Mouse (Mus musculus) G1E (cell line): ENCODE measurements around the gene Cwc22. TPM values are rescaled to one million over a fixed set of nuclear protein-coding genes. Genes with fewer than 3 reads are reported as not detected.

Experiments
- ATAC-seq: 2 replicates; pipeline ENCODE4 v1.8.0; 2016; ENCODE audit warnings: mild to moderate bottlenecking; ENCODE audit not compliant: insufficient number of reproducible peaks, poor library complexity, low FRiP score, severe bottlenecking; ENCODE audit errors: extremely low read depth
- DNase-seq: peaks from one replicate; pipeline ENCODE4 v3.0.0; 2012; ENCODE audit warnings: low spot score
- H3K27me3 ChIP-seq: 2 replicates; pipeline ENCODE4 v1.6.1; 2012; ENCODE audit warnings: mild to moderate bottlenecking, low read length, inconsistent platforms; ENCODE audit not compliant: insufficient read depth
- H3K36me3 ChIP-seq: replicated peaks from 2 replicates; pipeline ENCODE3; 2012; ENCODE audit warnings: mild to moderate bottlenecking, inconsistent platforms
- H3K4me1 ChIP-seq: 2 replicates; pipeline ENCODE4 v1.6.1; 2012; ENCODE audit warnings: low read depth, low read length, inconsistent platforms, mixed read lengths; ENCODE audit not compliant: insufficient read depth
- H3K4me3 ChIP-seq: 2 replicates; pipeline ENCODE4 v1.5.1; 2012; ENCODE audit warnings: low read depth, mild to moderate bottlenecking, inconsistent platforms, low read length, moderate library complexity, mixed read lengths
- H3K9me3 ChIP-seq: replicated peaks from 2 replicates; pipeline ENCODE4 v1.6.1; 2012; ENCODE audit warnings: inconsistent platforms
- CTCF ChIP-seq: IDR thresholded peaks from 2 replicates; pipeline ENCODE4 v1.5.1; 2012; ENCODE audit warnings: low read depth, low read length, inconsistent platforms, mixed read lengths
- GATA1 ChIP-seq: IDR thresholded peaks from 2 replicates; pipeline ENCODE4 v1.6.1; 2012; ENCODE audit warnings: borderline replicate concordance, low read length, inconsistent platforms, mixed read lengths
- GATA2 ChIP-seq: IDR thresholded peaks from 2 replicates; pipeline ENCODE4 v1.6.1; 2012; ENCODE audit warnings: low read depth, low read length, inconsistent platforms, borderline replicate concordance
- POLR2AphosphoS5 ChIP-seq: IDR thresholded peaks from 2 replicates; pipeline ENCODE4 v1.6.1; 2012; ENCODE audit warnings: low read depth, low read length, inconsistent platforms; ENCODE audit not compliant: insufficient replicate concordance
- TAL1 ChIP-seq: conservative IDR thresholded peaks from 2 replicates; pipeline ENCODE4 v1.6.1; 2012; ENCODE audit warnings: low read depth, low read length, inconsistent platforms, mixed read lengths
- polyA plus RNA-seq: library from polyadenylated mRNA; stranded (reverse); fragments of >175 nt; gene quantifications from 2 replicates; pipeline ENCODE4 v1.2.3, GENCODE M21; 2012
- total RNA-seq, 2 experiments: library from RNA; stranded (forward) in 1 of 2; stranded (reverse) in 1 of 2; fragments of 200-1000 nt in 1 of 2; fragments of >200 nt in 1 of 2; fragmentation: Nextera tagmentation in 1 of 2; gene quantifications; 2 replicates each; pipeline ENCODE4 v1.2.3; 2014 to 2017

Cwc22 gene
- total RNA-seq (2014; fragmentation: Nextera tagmentation) (84.4 and 88.6 TPM in 2 replicates), total RNA-seq (2017) (84.3 and 106 TPM in 2 replicates), polyA plus RNA-seq (21.4 and 22.5 TPM in 2 replicates)

DNA sequence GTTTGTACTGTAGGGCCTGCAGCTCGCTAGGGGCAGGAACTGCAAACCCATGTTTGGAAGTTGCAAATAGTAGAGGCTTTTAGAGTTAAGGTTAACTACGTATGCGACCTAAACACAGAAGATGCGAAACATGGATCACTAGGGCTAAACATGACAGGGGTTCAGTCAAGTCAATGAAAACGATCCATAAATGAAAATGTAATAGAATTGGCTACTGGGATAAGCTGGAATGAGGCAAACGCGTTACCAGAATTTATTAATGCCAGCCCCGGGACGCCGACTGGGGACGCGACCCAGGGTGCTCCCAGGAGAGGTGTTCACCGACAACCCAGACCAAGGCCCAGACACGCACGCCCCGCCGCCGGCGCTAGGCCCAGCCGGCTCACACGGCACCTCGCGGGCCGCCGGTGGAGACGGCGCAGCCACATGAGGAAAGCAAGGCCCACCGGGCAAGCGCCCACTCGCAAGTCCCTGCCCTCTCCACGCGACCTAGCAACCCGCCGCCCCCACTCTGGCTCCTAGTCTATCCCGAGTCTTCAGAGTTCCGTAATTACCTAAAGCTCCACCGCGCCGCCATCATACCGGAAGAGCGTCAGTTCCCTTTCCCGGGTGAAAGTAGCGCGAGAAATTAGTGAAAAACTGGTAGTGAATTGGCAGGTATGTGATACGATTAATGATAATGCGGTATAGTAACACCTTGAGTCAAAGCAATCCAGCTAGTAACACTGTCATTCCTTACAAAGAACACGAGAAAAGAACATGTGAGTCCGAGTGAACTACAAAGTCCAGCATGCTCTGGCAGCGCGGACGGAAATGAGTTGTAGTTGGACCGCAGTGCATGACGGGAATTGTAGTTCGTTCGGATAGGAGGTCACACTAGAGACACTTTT, at the start of gene Cwc22:
TSS of gene Cwc22 (minus strand) at position 780 of the 890 bp plus-strand sequence.
- DNase-seq: peak; percentile 41
- Histone ChIP-seq H3K4me3 (peak within 1 kb of the TSS; percentile 90), H3K36me3 (peaks cover 22% of the 10 kb centered on the region), H3K27me3 (no peaks in the 10 kb centered on the region), H3K4me1 (peaks cover 16% of the 10 kb centered on the region), H3K9me3 (no peaks in the 10 kb centered on the region)
- no peak for TF ChIP-seq GATA1
- TF ChIP-seq GATA2: no peak
- TF ChIP-seq CTCF: no peak
- TF ChIP-seq POLR2AphosphoS5: no peak
- no peak for TF ChIP-seq TAL1
- peak; percentile 81 for ATAC-seq

- no peak for DNase-seq
- no peak for ATAC-seq
- Histone ChIP-seq H3K27me3 (no peaks in the 10 kb centered on the region), H3K4me3 (no peak overlapping the region), H3K9me3 (no peaks in the 10 kb centered on the region), H3K4me1 (no peaks in the 10 kb centered on the region), H3K36me3 (no peaks in the 10 kb centered on the region)
- TF ChIP-seq CTCF: no peak
- no peak for TF ChIP-seq GATA2
- TF ChIP-seq POLR2AphosphoS5: no peak
- TF ChIP-seq GATA1: no peak
- TF ChIP-seq TAL1: no peak
These were observed 47.7 kb upstream of the Cwc22 start for GRCm38 (mm10) chr2:77993727-77994401.

DNA sequence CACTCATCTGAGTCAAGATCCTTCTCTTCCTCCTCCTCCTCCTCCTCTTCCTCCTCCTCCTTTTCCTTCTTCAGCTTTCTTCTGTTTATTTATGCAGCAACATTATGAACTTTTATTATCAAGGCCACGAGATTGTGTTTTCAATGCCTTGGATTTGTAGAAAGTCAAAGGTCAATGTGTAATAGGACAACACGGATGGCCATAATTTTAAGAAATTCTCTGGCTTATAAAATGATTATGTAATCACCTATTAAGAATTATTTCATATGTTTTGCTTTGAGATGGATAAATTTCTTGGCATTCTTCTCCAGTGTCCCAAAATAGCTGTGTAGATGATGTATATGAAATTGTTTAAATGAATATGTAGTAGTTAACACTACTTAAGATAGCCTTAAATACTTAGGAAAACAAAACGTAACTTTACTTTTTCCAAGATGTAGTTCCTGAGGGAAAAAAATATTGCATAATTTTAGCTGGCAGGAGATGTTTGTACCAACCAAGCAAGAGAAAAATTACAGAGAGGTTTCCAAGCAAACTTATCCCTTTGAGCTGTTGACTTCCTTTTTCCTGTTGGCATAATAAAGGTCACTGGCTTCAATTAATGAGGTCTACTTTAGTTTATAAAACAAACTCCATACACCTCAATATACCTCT, 46.9 kb upstream of the Cwc22 start:
- no peaks in the 10 kb centered on the region for H3K27me3 ChIP-seq
- ATAC-seq (no peak), DNase-seq (no peak)
- no peaks in the 10 kb centered on the region for H3K4me1 ChIP-seq
- TF ChIP-seq POLR2AphosphoS5 (no peak), GATA2 (no peak), TAL1 (no peak)
- H3K4me3 ChIP-seq: no peak overlapping the region
- no peaks in the 10 kb centered on the region for H3K36me3 ChIP-seq
- no peaks in the 10 kb centered on the region for H3K9me3 ChIP-seq

GRCm38 (mm10) chr2:77990820-77991219, 44.6 kb upstream of the Cwc22 start:
- ATAC-seq (no peak), DNase-seq (no peak)
- Histone ChIP-seq H3K4me1 (no peaks in the 10 kb centered on the region), H3K36me3 (no peaks in the 10 kb centered on the region), H3K4me3 (no peak overlapping the region), H3K9me3 (no peaks in the 10 kb centered on the region), H3K27me3 (no peaks in the 10 kb centered on the region)
- TF ChIP-seq GATA2 (no peak), GATA1 (no peak), CTCF (no peak), POLR2AphosphoS5 (no peak), TAL1 (no peak)

DNA sequence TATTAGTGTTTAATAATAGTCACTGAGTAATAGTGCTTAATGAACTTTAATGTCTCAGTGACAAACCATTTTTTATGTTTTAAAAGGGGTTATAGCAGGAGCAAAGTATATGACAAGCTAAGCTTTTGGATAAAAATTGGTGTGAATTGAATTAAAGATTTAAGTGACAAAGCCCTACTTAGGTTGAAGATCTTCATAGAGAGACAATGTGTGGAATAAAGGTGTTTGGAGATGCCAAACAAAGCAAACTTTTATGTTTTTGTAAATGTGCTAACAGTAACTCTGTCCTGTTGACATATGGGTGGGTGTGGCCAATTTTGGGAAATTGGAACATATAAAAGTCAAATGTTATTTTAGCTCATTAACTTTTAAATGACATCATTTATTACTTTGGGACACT, 43.9 kb upstream of the Cwc22 start:
- H3K27me3 ChIP-seq: no peaks in the 10 kb centered on the region
- no peaks in the 10 kb centered on the region for H3K4me1 ChIP-seq
- H3K4me3 ChIP-seq: no peak overlapping the region
- H3K36me3 ChIP-seq: no peaks in the 10 kb centered on the region
- no peak for ATAC-seq
- H3K9me3 ChIP-seq: no peaks in the 10 kb centered on the region
- no peak for DNase-seq
- no peak for TF ChIP-seq GATA1
- TF ChIP-seq GATA2: no peak
- no peak for TF ChIP-seq CTCF
- no peak for TF ChIP-seq POLR2AphosphoS5
- no peak for TF ChIP-seq TAL1

- TF ChIP-seq POLR2AphosphoS5 (no peak), GATA2 (no peak), GATA1 (no peak), CTCF (no peak), TAL1 (no peak)
- Histone ChIP-seq H3K4me3 (no peak overlapping the region), H3K9me3 (no peaks in the 10 kb centered on the region), H3K4me1 (no peaks in the 10 kb centered on the region), H3K36me3 (no peaks in the 10 kb centered on the region), H3K27me3 (no peaks in the 10 kb centered on the region)
- ATAC-seq (no peak), DNase-seq (no peak)
These were observed 43.2 kb upstream of the Cwc22 start for GRCm38 (mm10) chr2:77989390-77989789.
